Mouse (Mus musculus): Measurements from ENCODE around the gene Plekhb1. TPM values are rescaled to one million over a fixed set of nuclear protein-coding genes. Genes with fewer than 3 reads are reported as not detected.

The Plekhb1 gene
- total RNA-seq (2014; fragmentation: Nextera tagmentation), result not detected in 2 replicates
- total RNA-seq (2017), result 0.05 TPM in 1 of 2 replicates, not detected in the other

- no peak for ATAC-seq (replicated peaks; ENCODE audit: low FRiP score, low TSS enrichment, poor library complexity, severe bottlenecking)
Observed at GRCm38 (mm10) chr7:100662231-100662630, at the start of gene Plekhb1. TSS of gene Plekhb1 (minus strand) at chr7:100662414.

- no peak for ATAC-seq (replicated peaks; ENCODE audit: low FRiP score, low TSS enrichment, poor library complexity, severe bottlenecking)
Observed at GRCm38 (mm10) chr7:100706883-100707480, 44.8 kb upstream of the Plekhb1 start.

- ATAC-seq (replicated peaks; ENCODE audit: low FRiP score, low TSS enrichment, poor library complexity, severe bottlenecking), result peak; percentile 97
Observed at GRCm38 (mm10) chr7:100706143-100706841, 44.1 kb upstream of the Plekhb1 start, which contains the start of gene Fam168a. TSS of gene Fam168a (plus strand) at chr7:100706635.

- no peak for ATAC-seq (replicated peaks; ENCODE audit: low FRiP score, low TSS enrichment, poor library complexity, severe bottlenecking)
Observed at GRCm38 (mm10) chr7:100699771-100700770, 37.9 kb upstream of the Plekhb1 start.

GRCm38 (mm10) chr7:100693199-100693598 lies 31.0 kb upstream of the Plekhb1 start:
- ATAC-seq (replicated peaks; ENCODE audit: low FRiP score, low TSS enrichment, poor library complexity, severe bottlenecking), result no peak

GRCm38 (mm10) chr7:100688471-100688870 lies 26.3 kb upstream of the Plekhb1 start:
- no peak for ATAC-seq (replicated peaks; ENCODE audit: low FRiP score, low TSS enrichment, poor library complexity, severe bottlenecking)

GRCm38 (mm10) chr7:100685061-100686030 lies 23.1 kb upstream of the Plekhb1 start:
- peak; percentile 72 for ATAC-seq (replicated peaks; ENCODE audit: low FRiP score, low TSS enrichment, poor library complexity, severe bottlenecking)

- ATAC-seq (replicated peaks; ENCODE audit: low FRiP score, low TSS enrichment, poor library complexity, severe bottlenecking), result peak; percentile 88
Observed at GRCm38 (mm10) chr7:100684538-100684937, 22.3 kb upstream of the Plekhb1 start.

GRCm38 (mm10) chr7:100684081-100684480 lies 21.9 kb upstream of the Plekhb1 start:
- ATAC-seq (replicated peaks; ENCODE audit: low FRiP score, low TSS enrichment, poor library complexity, severe bottlenecking), result no peak

GRCm38 (mm10) chr7:100683241-100683640 lies 21.0 kb upstream of the Plekhb1 start:
- ATAC-seq (replicated peaks; ENCODE audit: low FRiP score, low TSS enrichment, poor library complexity, severe bottlenecking), result no peak

GRCm38 (mm10) chr7:100681132-100681531 lies 18.9 kb upstream of the Plekhb1 start:
- ATAC-seq (replicated peaks; ENCODE audit: low FRiP score, low TSS enrichment, poor library complexity, severe bottlenecking), result no peak

GRCm38 (mm10) chr7:100678948-100679880 lies 17.0 kb upstream of the Plekhb1 start:
- ATAC-seq (replicated peaks; ENCODE audit: low FRiP score, low TSS enrichment, poor library complexity, severe bottlenecking), result no peak; the same call in 1 of the 2 replicates

GRCm38 (mm10) chr7:100678052-100678451 lies 15.8 kb upstream of the Plekhb1 start:
- no peak for ATAC-seq (replicated peaks; ENCODE audit: low FRiP score, low TSS enrichment, poor library complexity, severe bottlenecking)

GRCm38 (mm10) chr7:100674941-100675340 lies 12.7 kb upstream of the Plekhb1 start:
- ATAC-seq (replicated peaks; ENCODE audit: low FRiP score, low TSS enrichment, poor library complexity, severe bottlenecking), result no peak

GRCm38 (mm10) chr7:100673452-100673851 lies 11.2 kb upstream of the Plekhb1 start:
- ATAC-seq (replicated peaks; ENCODE audit: low FRiP score, low TSS enrichment, poor library complexity, severe bottlenecking), result no peak

GRCm38 (mm10) chr7:100670646-100671045 lies 8.4 kb upstream of the Plekhb1 start:
- no peak for ATAC-seq (replicated peaks; ENCODE audit: low FRiP score, low TSS enrichment, poor library complexity, severe bottlenecking)

GRCm38 (mm10) chr7:100663729-100664304 lies 1.6 kb upstream of the Plekhb1 start:
- ATAC-seq (replicated peaks; ENCODE audit: low FRiP score, low TSS enrichment, poor library complexity, severe bottlenecking), result no peak; the same call in 1 of the 2 replicates
